Mouse (Mus musculus): ENCODE results near the gene S1pr2. TPM values are rescaled to one million over a fixed set of nuclear protein-coding genes. Genes with fewer than 3 reads are reported as not detected.
A peak's percentile ranks its signal among the peaks of the same experiment; 100 is the strongest.

Gene S1pr2
- polyA plus RNA-seq, 1 experiment from 2014 or later, result 24.8 TPM

DNA sequence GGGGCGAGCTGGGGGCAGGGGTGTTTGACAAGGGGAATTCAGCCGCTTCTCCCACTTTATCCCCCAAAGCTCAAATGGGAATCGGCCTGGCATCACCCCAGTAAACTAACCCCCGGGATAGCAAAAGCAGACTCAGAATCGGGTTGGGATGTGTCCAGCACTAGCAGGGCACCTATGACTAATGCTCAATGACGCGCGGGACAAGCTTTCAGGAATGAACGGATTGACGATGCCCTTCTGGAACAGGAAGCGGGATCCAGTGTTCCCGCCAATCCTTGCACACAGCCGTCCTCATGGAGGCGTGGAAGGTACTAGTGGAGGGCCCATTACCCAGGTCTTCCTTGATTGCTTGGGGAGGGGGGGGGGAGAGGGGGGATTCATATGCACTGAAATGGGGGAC lies 25.1 kb downstream of the S1pr2 start:
- 21% methylated on average over 14 of the region's 14 CpGs for WGBS
- ATAC-seq (ENCODE audit: insufficient read depth, low FRiP score, low TSS enrichment) (no peak), DNase-seq (ENCODE audit: low spot score) (no peak)
- no peaks in the 10 kb centered on the region for H3K27me3 ChIP-seq (ENCODE audit: control insufficient read depth, insufficient read depth, low read length)
- H3K27ac ChIP-seq (ENCODE audit: low read depth, low read length), result no peak overlapping the region
- peak overlapping the region; percentile 69 for H3K4me3 ChIP-seq (ENCODE audit: low read depth, low read length)
- 0 out of 2 replicates have a peak, but pooled peaks cover 6% of the 10 kb centered on the region for H3K4me1 ChIP-seq (ENCODE audit: control insufficient read depth, insufficient read depth, low read length)
- H3K36me3 ChIP-seq (ENCODE audit: control insufficient read depth, insufficient read depth, low read length), result no peaks in the 10 kb centered on the region
- peak overlapping the region; percentile 85 for H3K4me2 ChIP-seq (ENCODE audit: low read depth)
- no peaks in the 10 kb centered on the region for H3K9me3 ChIP-seq (ENCODE audit: control insufficient read depth, low read length)
- peak overlapping the region; percentile 67 for H3K9ac ChIP-seq (ENCODE audit: low read length)

DNA sequence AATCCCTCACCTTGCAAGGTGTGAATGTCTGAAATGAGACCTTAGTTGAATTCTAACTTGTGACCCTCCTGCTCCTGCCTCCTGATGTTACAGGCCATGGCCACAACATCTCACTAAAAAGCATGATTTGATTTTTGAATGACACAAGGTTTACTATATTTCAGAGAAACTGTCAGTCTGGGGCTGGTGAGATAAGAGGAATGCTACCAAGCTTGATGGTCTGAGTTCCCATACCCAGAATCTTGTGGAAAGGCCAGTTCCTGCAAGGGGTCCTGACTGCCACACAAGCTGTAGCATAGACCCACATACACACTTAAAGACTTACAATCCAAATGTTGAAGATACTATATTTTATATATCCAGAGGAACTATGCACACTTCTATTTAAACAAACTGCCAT lies 26.2 kb downstream of the S1pr2 start:
- 0 out of 2 replicates have a peak, but pooled peaks cover 6% of the 10 kb centered on the region for H3K4me1 ChIP-seq (ENCODE audit: control insufficient read depth, insufficient read depth, low read length)
- no peak for DNase-seq (ENCODE audit: low spot score)
- no peak overlapping the region for H3K4me3 ChIP-seq (ENCODE audit: low read depth, low read length)
- H3K27me3 ChIP-seq (ENCODE audit: control insufficient read depth, insufficient read depth, low read length), result no peaks in the 10 kb centered on the region
- H3K27ac ChIP-seq (ENCODE audit: low read depth, low read length), result no peak overlapping the region
- ATAC-seq (ENCODE audit: insufficient read depth, low FRiP score, low TSS enrichment), result no peak
- H3K36me3 ChIP-seq (ENCODE audit: control insufficient read depth, insufficient read depth, low read length), result no peaks in the 10 kb centered on the region
- no peak overlapping the region for H3K9ac ChIP-seq (ENCODE audit: low read length)
- no peak overlapping the region for H3K4me2 ChIP-seq (ENCODE audit: low read depth)
- no peaks in the 10 kb centered on the region for H3K9me3 ChIP-seq (ENCODE audit: control insufficient read depth, low read length)

DNA sequence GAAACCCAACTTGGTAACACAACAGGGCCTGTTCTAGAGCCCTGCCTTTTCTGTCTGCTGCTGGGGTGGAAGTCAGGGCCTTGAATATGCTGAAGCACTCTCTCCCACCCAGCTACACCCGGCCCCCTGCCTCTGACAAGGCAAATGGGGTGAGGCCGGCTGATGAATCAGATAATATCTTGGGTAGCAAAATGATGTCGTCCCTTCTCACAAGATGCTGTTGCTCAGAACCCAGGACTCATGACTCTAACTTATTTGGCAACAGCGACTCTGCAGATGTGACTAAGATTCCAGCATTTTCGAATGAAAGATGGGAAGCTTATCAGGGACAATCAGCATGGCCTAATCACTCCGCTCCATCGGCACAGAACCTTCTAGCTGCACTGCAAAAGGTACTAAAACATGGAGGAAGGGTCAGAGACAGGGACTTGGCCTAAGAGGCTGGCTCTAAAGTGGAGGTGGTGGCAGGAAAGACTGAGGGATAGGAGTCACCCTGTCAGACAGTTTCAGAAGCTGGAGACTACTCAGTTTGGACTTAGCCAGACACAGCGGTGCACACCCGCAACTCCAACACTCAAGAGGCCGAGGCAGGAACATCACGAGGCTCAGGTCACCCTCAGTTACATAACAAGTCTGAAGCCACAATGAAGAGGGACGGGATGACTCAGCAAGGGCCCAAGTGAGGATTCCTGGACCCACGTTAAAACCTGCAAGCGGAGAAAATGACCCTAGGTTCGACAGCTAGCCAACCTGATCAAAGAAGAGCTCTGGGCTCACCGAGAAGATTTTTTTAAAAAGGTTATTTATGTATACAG lies 30.3 kb downstream of the S1pr2 start:
- WGBS, result 86% methylated on average over 16 of the region's 16 CpGs
- no peaks in the 10 kb centered on the region for H3K27me3 ChIP-seq (ENCODE audit: control insufficient read depth, insufficient read depth, low read length)
- H3K4me3 ChIP-seq (ENCODE audit: low read depth, low read length), result no peak overlapping the region
- H3K9ac ChIP-seq (ENCODE audit: low read length), result no peak overlapping the region
- no peak for ATAC-seq (ENCODE audit: insufficient read depth, low FRiP score, low TSS enrichment)
- H3K4me1 ChIP-seq (ENCODE audit: control insufficient read depth, insufficient read depth, low read length), result 0 out of 2 replicates have a peak, but pooled peaks cover 8% of the 10 kb centered on the region
- H3K36me3 ChIP-seq (ENCODE audit: control insufficient read depth, insufficient read depth, low read length), result no peaks in the 10 kb centered on the region
- H3K4me2 ChIP-seq (ENCODE audit: low read depth), result no peak overlapping the region
- H3K9me3 ChIP-seq (ENCODE audit: control insufficient read depth, low read length), result no peaks in the 10 kb centered on the region
- no peak for DNase-seq (ENCODE audit: low spot score)
- no peak overlapping the region for H3K27ac ChIP-seq (ENCODE audit: low read depth, low read length)

DNA sequence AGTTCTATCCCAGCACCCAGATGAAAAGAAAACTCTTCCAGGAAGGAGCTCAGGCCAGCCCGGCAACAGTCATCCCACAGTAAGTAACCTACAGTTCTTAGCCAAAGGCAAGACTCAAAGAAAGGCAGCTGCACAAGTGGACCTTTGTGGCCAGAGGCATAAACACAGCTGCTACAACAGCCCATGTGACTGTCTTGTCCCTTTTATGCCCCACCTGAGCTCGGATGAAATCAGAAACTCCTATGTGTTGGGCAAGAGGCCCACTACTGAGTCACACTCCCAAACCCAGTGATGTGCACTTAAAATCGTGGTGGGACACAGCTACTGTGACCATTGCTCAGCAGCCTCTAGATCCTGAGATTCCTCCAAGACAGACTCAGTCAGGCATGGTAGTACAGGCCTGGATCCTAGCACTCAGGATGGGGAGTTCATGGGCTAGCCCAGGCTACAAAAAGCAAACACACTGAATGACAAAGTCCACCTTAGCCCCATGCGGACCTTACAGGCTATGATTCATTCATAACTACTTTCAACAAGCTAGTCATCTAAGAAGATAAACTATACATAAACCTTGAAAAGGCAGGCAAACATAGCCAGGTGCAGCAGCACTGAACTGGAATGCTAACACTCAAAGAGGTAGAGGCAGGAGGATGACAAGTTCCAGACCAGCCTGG lies 31.7 kb downstream of the S1pr2 start:
- WGBS, result 71% methylated on average over 4 of the region's 4 CpGs
- no peak overlapping the region for H3K4me3 ChIP-seq (ENCODE audit: low read depth, low read length)
- 0 out of 2 replicates have a peak, but pooled peaks cover 5% of the 10 kb centered on the region for H3K4me1 ChIP-seq (ENCODE audit: control insufficient read depth, insufficient read depth, low read length)
- no peak overlapping the region for H3K4me2 ChIP-seq (ENCODE audit: low read depth)
- no peak overlapping the region for H3K27ac ChIP-seq (ENCODE audit: low read depth, low read length)
- ATAC-seq (ENCODE audit: insufficient read depth, low FRiP score, low TSS enrichment) (no peak), DNase-seq (ENCODE audit: low spot score) (no peak)
- H3K36me3 ChIP-seq (ENCODE audit: control insufficient read depth, insufficient read depth, low read length), result peaks cover 9% of the 10 kb centered on the region
- H3K9me3 ChIP-seq (ENCODE audit: control insufficient read depth, low read length), result no peaks in the 10 kb centered on the region
- no peaks in the 10 kb centered on the region for H3K27me3 ChIP-seq (ENCODE audit: control insufficient read depth, insufficient read depth, low read length)
- no peak overlapping the region for H3K9ac ChIP-seq (ENCODE audit: low read length)

DNA sequence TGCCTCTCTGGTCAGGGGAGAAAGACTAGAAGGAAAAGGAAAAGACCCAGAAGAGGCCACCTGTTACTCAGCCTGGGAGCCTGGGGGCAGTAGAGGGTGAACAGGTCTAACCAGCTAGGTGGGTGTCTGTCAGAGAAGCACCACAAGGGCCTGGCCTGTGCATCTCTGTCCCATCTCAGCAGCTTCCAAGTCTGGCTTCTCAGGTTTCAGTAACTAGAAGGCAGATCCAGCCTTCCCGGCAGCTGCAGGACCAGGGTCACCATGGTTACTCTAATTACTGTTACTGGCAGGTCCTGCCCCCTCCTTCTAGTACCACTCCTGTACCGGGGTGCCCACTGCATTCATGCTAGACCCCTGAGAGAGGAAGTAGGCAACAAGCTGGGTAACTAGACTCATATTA lies 32.7 kb downstream of the S1pr2 start:
- H3K4me3 ChIP-seq (ENCODE audit: low read depth, low read length), result no peak overlapping the region
- no peak overlapping the region for H3K4me2 ChIP-seq (ENCODE audit: low read depth)
- 7% methylated on average over 2 of the region's 2 CpGs for WGBS
- DNase-seq (ENCODE audit: low spot score), result no peak
- no peaks in the 10 kb centered on the region for H3K9me3 ChIP-seq (ENCODE audit: control insufficient read depth, low read length)
- no peaks in the 10 kb centered on the region for H3K27me3 ChIP-seq (ENCODE audit: control insufficient read depth, insufficient read depth, low read length)
- no peak overlapping the region for H3K9ac ChIP-seq (ENCODE audit: low read length)
- H3K27ac ChIP-seq (ENCODE audit: low read depth, low read length), result 0 out of 2 replicates have a peak overlapping the region, but pooled peaks have one; percentile 11
- no peak for ATAC-seq (ENCODE audit: insufficient read depth, low FRiP score, low TSS enrichment)
- 0 out of 2 replicates have a peak, but pooled peaks cover 5% of the 10 kb centered on the region for H3K4me1 ChIP-seq (ENCODE audit: control insufficient read depth, insufficient read depth, low read length)
- H3K36me3 ChIP-seq (ENCODE audit: control insufficient read depth, insufficient read depth, low read length), result peaks cover 12% of the 10 kb centered on the region

DNA sequence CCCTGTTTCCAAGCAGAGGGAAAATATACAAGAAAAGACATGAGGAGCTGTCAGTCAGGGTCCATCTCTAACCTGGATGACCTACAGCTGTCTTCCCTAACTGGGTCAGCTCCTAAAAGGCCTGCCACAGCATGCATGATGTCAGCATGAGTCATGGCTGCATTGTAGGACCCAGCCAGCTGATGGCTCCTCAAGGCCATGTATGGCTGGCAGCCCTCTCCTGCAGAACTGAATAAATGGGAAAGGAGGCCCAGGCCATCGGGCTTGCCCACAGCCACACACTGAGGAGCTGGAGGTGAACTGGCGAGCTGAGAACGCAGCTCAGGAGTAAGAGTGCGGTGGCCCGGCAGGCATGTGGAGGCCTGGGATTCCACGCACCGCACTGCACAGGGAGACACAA lies 33.2 kb downstream of the S1pr2 start:
- peaks cover 14% of the 10 kb centered on the region for H3K36me3 ChIP-seq (ENCODE audit: control insufficient read depth, insufficient read depth, low read length)
- H3K9me3 ChIP-seq (ENCODE audit: control insufficient read depth, low read length), result no peaks in the 10 kb centered on the region
- H3K9ac ChIP-seq (ENCODE audit: low read length), result no peak overlapping the region
- H3K4me3 ChIP-seq (ENCODE audit: low read depth, low read length), result no peak overlapping the region
- DNase-seq (ENCODE audit: low spot score) (no peak), ATAC-seq (ENCODE audit: insufficient read depth, low FRiP score, low TSS enrichment) (no peak)
- 93% methylated on average over 7 of the region's 7 CpGs for WGBS
- H3K4me2 ChIP-seq (ENCODE audit: low read depth), result no peak overlapping the region
- H3K27ac ChIP-seq (ENCODE audit: low read depth, low read length), result 0 out of 2 replicates have a peak overlapping the region, but pooled peaks have one; percentile 11
- H3K27me3 ChIP-seq (ENCODE audit: control insufficient read depth, insufficient read depth, low read length), result no peaks in the 10 kb centered on the region
- H3K4me1 ChIP-seq (ENCODE audit: control insufficient read depth, insufficient read depth, low read length), result 0 out of 2 replicates have a peak, but pooled peaks cover 5% of the 10 kb centered on the region

DNA sequence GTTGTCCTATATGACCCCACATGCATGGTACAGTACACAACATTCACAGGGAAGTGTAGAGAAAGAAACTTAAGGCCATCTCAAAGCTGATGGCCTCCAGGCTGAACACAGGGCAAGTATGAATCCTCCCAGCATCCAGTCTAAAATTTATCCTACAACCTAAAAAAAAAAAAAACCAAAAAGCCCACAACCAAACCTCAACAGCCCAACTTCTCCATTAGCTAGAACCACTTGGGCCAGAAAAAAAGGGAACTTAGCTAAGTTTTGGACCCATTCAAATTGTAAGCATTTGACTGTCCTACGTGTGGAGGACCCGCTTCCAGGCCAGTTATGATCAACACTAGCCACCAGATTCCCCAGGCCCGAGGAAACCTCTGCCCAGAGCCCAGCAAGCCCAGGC lies 53.3 kb downstream of the S1pr2 start:
- Histone ChIP-seq H3K4me1 (ENCODE audit: control insufficient read depth, insufficient read depth, low read length) (no peaks in the 10 kb centered on the region), H3K27ac (ENCODE audit: low read depth, low read length) (no peak overlapping the region), H3K9me3 (ENCODE audit: control insufficient read depth, low read length) (no peaks in the 10 kb centered on the region), H3K36me3 (ENCODE audit: control insufficient read depth, insufficient read depth, low read length) (peaks cover 48% of the 10 kb centered on the region), H3K4me2 (ENCODE audit: low read depth) (no peak overlapping the region), H3K9ac (ENCODE audit: low read length) (no peak overlapping the region), H3K4me3 (ENCODE audit: low read depth, low read length) (no peak overlapping the region), H3K27me3 (ENCODE audit: control insufficient read depth, insufficient read depth, low read length) (no peaks in the 10 kb centered on the region)
- DNase-seq (ENCODE audit: low spot score), result no peak
- 90% methylated on average over 3 of the region's 3 CpGs for WGBS
- no peak for ATAC-seq (ENCODE audit: insufficient read depth, low FRiP score, low TSS enrichment)

DNA sequence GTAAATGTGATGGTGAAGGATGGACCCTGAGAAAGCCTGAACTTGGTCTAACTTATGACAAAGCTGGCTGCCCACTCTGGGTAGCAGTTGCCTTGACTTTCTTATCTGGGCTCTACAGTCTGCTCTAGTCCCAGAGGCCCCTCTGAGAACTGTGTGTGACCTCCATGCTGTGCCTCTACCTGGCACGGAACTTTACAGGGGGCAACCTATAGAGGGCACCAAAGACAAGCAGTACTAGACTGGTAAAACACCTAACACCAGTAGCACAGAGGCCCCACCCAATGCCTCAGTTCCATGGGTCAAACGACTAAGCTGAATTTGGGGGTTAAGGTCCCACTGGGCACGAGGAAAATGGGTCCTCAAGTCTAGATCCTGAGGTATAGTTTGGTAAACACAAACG lies 60.4 kb downstream of the S1pr2 start:
- DNase-seq (ENCODE audit: low spot score), result no peak
- Histone ChIP-seq H3K36me3 (ENCODE audit: control insufficient read depth, insufficient read depth, low read length) (peaks cover 59% of the 10 kb centered on the region), H3K27me3 (ENCODE audit: control insufficient read depth, insufficient read depth, low read length) (no peaks in the 10 kb centered on the region), H3K4me2 (ENCODE audit: low read depth) (no peak overlapping the region), H3K4me1 (ENCODE audit: control insufficient read depth, insufficient read depth, low read length) (no peaks in the 10 kb centered on the region), H3K9me3 (ENCODE audit: control insufficient read depth, low read length) (no peaks in the 10 kb centered on the region), H3K4me3 (ENCODE audit: low read depth, low read length) (no peak overlapping the region), H3K27ac (ENCODE audit: low read depth, low read length) (no peak overlapping the region), H3K9ac (ENCODE audit: low read length) (no peak overlapping the region)
- WGBS, result 92% methylated on average over 4 of the region's 4 CpGs
- ATAC-seq (ENCODE audit: insufficient read depth, low FRiP score, low TSS enrichment), result no peak

All from neural tube, embryonic 11.5 days (tissue).